Mouse (Mus musculus): ENCODE measurements around the gene Usp28. TPM values are rescaled to one million over a fixed set of nuclear protein-coding genes. Genes with fewer than 3 reads are reported as not detected.

The Usp28 gene
- polyA plus RNA-seq, 1 experiment from 2014 or later: 30.7 TPM

GRCm38 (mm10) chr9:49024529-49024928, 39.4 kb downstream of the Usp28 start:
- peaks cover 43% of the 10 kb centered on the region for H3K36me3 ChIP-seq
- H3K9ac ChIP-seq (replicated peaks): no peak overlapping the region
- 47% methylated on average over 2 of the region's 2 CpGs for WGBS
- no peaks in the 10 kb centered on the region for H3K9me3 ChIP-seq (replicated peaks)
- 0 out of 2 replicates have a peak, but pooled peaks cover 3% of the 10 kb centered on the region for H3K4me1 ChIP-seq
- ATAC-seq (ENCODE audit: low FRiP score): no peak
- H3K27me3 ChIP-seq (replicated peaks): no peaks in the 10 kb centered on the region
- H3K27ac ChIP-seq (replicated peaks): no peak overlapping the region
- H3K4me3 ChIP-seq (replicated peaks): no peak overlapping the region
- no peak overlapping the region for H3K4me2 ChIP-seq

DNA sequence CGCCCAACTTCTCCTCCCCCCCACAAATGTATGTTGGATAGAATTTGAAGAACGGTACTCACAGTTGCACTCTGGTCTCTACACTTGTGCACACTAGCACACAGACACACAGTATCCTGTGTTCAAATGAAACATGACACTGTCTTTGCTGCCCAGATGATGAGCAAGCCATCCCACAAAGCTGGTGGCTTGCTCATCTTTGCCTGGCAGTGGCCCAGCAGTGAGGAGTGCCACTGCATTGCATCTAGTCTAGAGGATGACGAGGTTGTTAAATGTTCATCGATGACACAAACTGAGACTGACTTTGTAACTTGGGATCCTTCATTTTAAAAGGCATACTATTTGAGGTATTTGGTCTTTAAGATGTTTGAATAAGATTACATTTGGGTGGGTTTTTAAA, 49.6 kb downstream of the Usp28 start:
- peaks cover 61% of the 10 kb centered on the region for H3K36me3 ChIP-seq

DNA sequence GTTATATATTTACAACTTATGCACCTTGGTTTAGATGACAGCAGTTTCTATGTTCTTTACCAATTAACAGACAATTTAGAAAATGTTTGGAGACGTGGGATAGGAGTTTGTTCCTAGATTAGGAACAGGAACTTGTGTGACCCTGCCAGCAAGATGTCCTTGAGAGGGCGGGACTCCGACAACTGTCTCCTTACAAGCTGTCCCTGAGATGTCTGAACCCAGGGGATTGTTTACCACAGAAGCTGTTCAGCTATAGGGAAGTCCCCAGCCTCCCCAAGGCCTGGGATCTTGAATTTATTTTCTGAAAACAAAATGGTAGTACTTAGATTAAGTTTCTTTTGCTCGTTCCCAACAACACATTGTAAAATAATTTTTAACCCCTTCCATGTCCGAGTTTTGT, 65.7 kb downstream of the Usp28 start:
- no peak for ATAC-seq (ENCODE audit: low FRiP score)

More for the DNA sequence above, 49.6 kb downstream of the Usp28 start:
- no peaks in the 10 kb centered on the region for H3K9me3 ChIP-seq (replicated peaks)
- H3K4me2 ChIP-seq: no peak overlapping the region
- H3K27ac ChIP-seq (replicated peaks): no peak overlapping the region
- WGBS: 92% methylated on average over 4 of the region's 4 CpGs
- no peak for ATAC-seq (ENCODE audit: low FRiP score)
- H3K4me3 ChIP-seq (replicated peaks): no peak overlapping the region
- no peaks in the 10 kb centered on the region for H3K27me3 ChIP-seq (replicated peaks)
- H3K4me1 ChIP-seq: no peaks in the 10 kb centered on the region
- H3K9ac ChIP-seq (replicated peaks): no peak overlapping the region

GRCm38 (mm10) chr9:49051349-49051748, 66.2 kb downstream of the Usp28 start:
- WGBS: 14% methylated on average over 5 of the region's 5 CpGs
- no peak overlapping the region for H3K9ac ChIP-seq (replicated peaks)
- ATAC-seq (ENCODE audit: low FRiP score): no peak

More for the DNA sequence above, 65.7 kb downstream of the Usp28 start:
- Histone ChIP-seq H3K4me2 (no peak overlapping the region), H3K27me3 (replicated peaks) (no peaks in the 10 kb centered on the region), H3K36me3 (no peaks in the 10 kb centered on the region), H3K9ac (replicated peaks) (no peak overlapping the region), H3K9me3 (replicated peaks) (no peaks in the 10 kb centered on the region), H3K4me1 (no peaks in the 10 kb centered on the region; the same call in 1 of the 2 replicates), H3K4me3 (replicated peaks) (no peak overlapping the region), H3K27ac (replicated peaks) (no peak overlapping the region)
- WGBS: 82% methylated on average over 5 of the region's 5 CpGs

GRCm38 (mm10) chr9:49054028-49054427, 68.9 kb downstream of the Usp28 start:
- Histone ChIP-seq H3K4me3 (replicated peaks) (no peak overlapping the region), H3K27ac (replicated peaks) (no peak overlapping the region), H3K9ac (replicated peaks) (no peak overlapping the region), H3K4me2 (no peak overlapping the region), H3K4me1 (peaks cover 10% of the 10 kb centered on the region), H3K27me3 (replicated peaks) (no peaks in the 10 kb centered on the region), H3K9me3 (replicated peaks) (no peaks in the 10 kb centered on the region), H3K36me3 (no peaks in the 10 kb centered on the region)
- WGBS: 80% methylated on average over 3 of the region's 3 CpGs
- ATAC-seq (ENCODE audit: low FRiP score): no peak

More at GRCm38 (mm10) chr9:49051349-49051748, 66.2 kb downstream of the Usp28 start:
- H3K4me2 ChIP-seq: no peak overlapping the region
- H3K36me3 ChIP-seq: no peaks in the 10 kb centered on the region
- peaks cover 4% of the 10 kb centered on the region for H3K4me1 ChIP-seq
- H3K9me3 ChIP-seq (replicated peaks): no peaks in the 10 kb centered on the region
- no peaks in the 10 kb centered on the region for H3K27me3 ChIP-seq (replicated peaks)
- H3K4me3 ChIP-seq (replicated peaks): no peak overlapping the region
- H3K27ac ChIP-seq (replicated peaks): no peak overlapping the region

GRCm38 (mm10) chr9:49055333-49056205, 70.4 kb downstream of the Usp28 start, which contains the start of gene Zw10:
TSS of gene Zw10 (plus strand) at chr9:49055613.
- peak; percentile 99 for ATAC-seq (ENCODE audit: low FRiP score)
- no peaks in the 10 kb centered on the region for H3K27me3 ChIP-seq (replicated peaks)
- peak within 1 kb of the TSS; percentile 94 for H3K4me3 ChIP-seq (replicated peaks)
- peak within 1 kb of the TSS; percentile 76 for H3K4me2 ChIP-seq
- no peaks in the 10 kb centered on the region for H3K9me3 ChIP-seq (replicated peaks)
- peaks cover 7% of the 10 kb centered on the region for H3K36me3 ChIP-seq
- peak within 1 kb of the TSS; percentile 85 for H3K9ac ChIP-seq (replicated peaks)
- WGBS: under 1% methylated on average over 53 of the region's 53 CpGs
- peaks cover 10% of the 10 kb centered on the region for H3K4me1 ChIP-seq
- H3K27ac ChIP-seq (replicated peaks): peak within 1 kb of the TSS; percentile 76

GRCm38 (mm10) chr9:49076847-49077246, 91.7 kb downstream of the Usp28 start:
- no peak overlapping the region for H3K9ac ChIP-seq (replicated peaks)
- WGBS: 95% methylated on average over 3 of the region's 3 CpGs
- no peaks in the 10 kb centered on the region for H3K27me3 ChIP-seq (replicated peaks)
- ATAC-seq (ENCODE audit: low FRiP score): no peak
- H3K4me2 ChIP-seq: no peak overlapping the region
- peaks cover 64% of the 10 kb centered on the region for H3K36me3 ChIP-seq
- H3K27ac ChIP-seq (replicated peaks): no peak overlapping the region
- H3K9me3 ChIP-seq (replicated peaks): no peaks in the 10 kb centered on the region
- H3K4me1 ChIP-seq: no peaks in the 10 kb centered on the region
- no peak overlapping the region for H3K4me3 ChIP-seq (replicated peaks)

GRCm38 (mm10) chr9:49081107-49081506, 95.9 kb downstream of the Usp28 start, which contains the start of gene Tmprss5:
TSS of gene Tmprss5 (plus strand) at chr9:49081260.
- Histone ChIP-seq H3K4me3 (replicated peaks) (no peak within 1 kb of the TSS), H3K27ac (replicated peaks) (no peak within 1 kb of the TSS), H3K4me1 (no peaks in the 10 kb centered on the region), H3K36me3 (peaks cover 30% of the 10 kb centered on the region), H3K4me2 (no peak within 1 kb of the TSS), H3K9me3 (replicated peaks) (no peaks in the 10 kb centered on the region), H3K9ac (replicated peaks) (no peak within 1 kb of the TSS), H3K27me3 (replicated peaks) (no peaks in the 10 kb centered on the region)
- no peak for ATAC-seq (ENCODE audit: low FRiP score)
- WGBS: 51% methylated on average over 5 of the region's 5 CpGs

- Histone ChIP-seq H3K4me1 (no peaks in the 10 kb centered on the region), H3K4me3 (replicated peaks) (no peak overlapping the region), H3K27me3 (replicated peaks) (no peaks in the 10 kb centered on the region), H3K27ac (replicated peaks) (no peak overlapping the region), H3K9ac (replicated peaks) (no peak overlapping the region), H3K36me3 (peaks cover 27% of the 10 kb centered on the region), H3K9me3 (replicated peaks) (no peaks in the 10 kb centered on the region), H3K4me2 (no peak overlapping the region)
- ATAC-seq (ENCODE audit: low FRiP score): 0 out of 2 replicates have a peak, but pooled peaks have one; percentile 38
- WGBS: 10% methylated on average over 4 of the region's 4 CpGs
Observed at GRCm38 (mm10) chr9:49081561-49081960, 96.4 kb downstream of the Usp28 start.

DNA sequence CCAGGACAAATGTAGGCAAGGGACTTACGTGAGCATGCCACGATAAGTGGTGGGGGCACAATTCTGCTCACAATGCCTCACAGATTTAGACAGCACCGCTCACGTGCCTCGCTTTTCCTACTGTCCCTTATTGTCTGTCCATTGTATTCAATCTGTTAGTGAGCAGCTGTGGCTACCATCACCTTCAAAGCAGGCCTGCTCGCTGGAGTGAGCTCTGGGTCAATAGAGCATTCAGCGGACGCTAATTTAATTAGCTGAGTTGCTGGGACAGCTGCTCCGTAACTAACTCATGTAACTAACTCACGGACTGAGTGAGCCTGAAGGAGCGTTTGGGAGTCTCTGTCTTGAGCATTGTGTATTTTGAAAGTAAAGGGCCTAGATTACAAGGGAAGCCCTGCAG, 102.1 kb downstream of the Usp28 start:
- no peak overlapping the region for H3K4me2 ChIP-seq
- no peaks in the 10 kb centered on the region for H3K4me1 ChIP-seq
- no peak for ATAC-seq (ENCODE audit: low FRiP score)
- no peaks in the 10 kb centered on the region for H3K27me3 ChIP-seq (replicated peaks)
- H3K9me3 ChIP-seq (replicated peaks): no peaks in the 10 kb centered on the region
- no peak overlapping the region for H3K4me3 ChIP-seq (replicated peaks)
- H3K27ac ChIP-seq (replicated peaks): no peak overlapping the region
- H3K36me3 ChIP-seq: no peaks in the 10 kb centered on the region
- H3K9ac ChIP-seq (replicated peaks): no peak overlapping the region
- 19% methylated on average over 11 of the region's 11 CpGs for WGBS

Measured in neural tube, embryonic 15.5 days (tissue).